Mouse (Mus musculus) megakaryocyte progenitor cell, adult 5-6 weeks (primary cell): ENCODE results near the gene Irf2bp2. TPM values are rescaled to one million over a fixed set of nuclear protein-coding genes. Genes with fewer than 3 reads are reported as not detected.

ENCODE experiments used
- ATAC-seq: replicated peaks from 2 replicates; pipeline ENCODE4 v1.8.0; 2016; ENCODE audit warnings: mild to moderate bottlenecking, moderate TSS enrichment, inconsistent platforms; ENCODE audit not compliant: poor library complexity
- total RNA-seq, 2 experiments: library from RNA; stranded (forward) in 1 of 2; stranded (reverse) in 1 of 2; fragments of 157-497, 149-512 nt in 1 of 2; fragments of 200-1000 nt in 1 of 2; gene quantifications; 2 replicates each; pipeline versions ENCODE4 v1.2.3 to v1.2.4; 2015 to 2017

Gene Irf2bp2
- total RNA-seq, 2 experiments from 2014 or later: 95.7 to 109 TPM

DNA sequence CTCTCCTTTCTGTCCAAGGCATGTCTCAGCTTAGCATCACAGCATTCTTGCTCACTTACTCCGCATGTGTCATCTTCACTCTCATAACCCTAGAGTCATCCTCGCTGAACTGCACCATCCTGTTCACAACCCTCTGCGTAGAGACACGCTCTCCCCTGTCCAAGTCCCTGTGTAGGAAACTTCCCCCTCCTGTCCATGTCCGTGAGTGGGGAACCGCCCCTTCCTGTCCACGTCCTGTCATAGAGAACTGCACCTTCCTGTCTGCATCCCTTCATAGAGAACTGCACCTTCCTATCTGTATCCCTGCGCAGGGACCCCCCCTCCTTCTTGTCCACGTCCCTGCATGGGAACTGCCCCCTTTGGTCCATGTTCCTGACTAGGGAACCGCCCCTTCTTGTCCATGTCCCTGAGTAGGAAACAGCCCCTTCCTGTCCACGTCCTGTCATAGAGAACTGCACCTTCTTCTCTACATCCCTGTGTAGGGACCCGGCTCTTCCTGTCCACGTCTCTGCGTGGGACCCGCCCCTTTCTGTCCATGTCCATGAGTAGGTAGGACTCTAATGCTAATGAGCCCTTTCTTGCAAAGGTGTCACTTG lies 22.6 kb downstream of the Irf2bp2 start:
- peak; percentile 58 for ATAC-seq

DNA sequence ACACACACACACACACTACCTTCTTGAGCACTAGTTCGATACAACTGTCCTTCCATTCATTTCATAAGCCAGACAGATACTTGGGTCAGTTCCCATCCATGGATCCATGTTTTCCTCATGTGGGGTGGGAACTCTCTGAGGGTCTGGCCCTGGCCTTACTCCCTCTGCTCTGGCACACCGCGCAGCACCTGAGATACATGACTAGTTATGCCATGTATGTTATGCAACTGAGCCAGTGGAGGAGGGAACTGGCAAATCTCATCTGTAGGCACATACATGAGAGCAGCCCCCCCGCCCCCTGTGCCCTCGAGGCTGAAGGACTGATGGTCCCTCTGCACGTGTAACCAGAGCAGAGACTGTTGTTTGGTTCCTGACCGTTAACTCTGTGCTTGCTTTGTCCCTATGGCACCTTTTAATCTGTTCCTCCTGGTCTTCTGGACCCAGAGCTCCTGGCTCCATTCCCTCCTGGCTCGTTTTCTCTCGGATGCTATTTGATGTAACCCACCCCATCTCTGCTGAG lies 23.2 kb downstream of the Irf2bp2 start:
- ATAC-seq: no peak

DNA sequence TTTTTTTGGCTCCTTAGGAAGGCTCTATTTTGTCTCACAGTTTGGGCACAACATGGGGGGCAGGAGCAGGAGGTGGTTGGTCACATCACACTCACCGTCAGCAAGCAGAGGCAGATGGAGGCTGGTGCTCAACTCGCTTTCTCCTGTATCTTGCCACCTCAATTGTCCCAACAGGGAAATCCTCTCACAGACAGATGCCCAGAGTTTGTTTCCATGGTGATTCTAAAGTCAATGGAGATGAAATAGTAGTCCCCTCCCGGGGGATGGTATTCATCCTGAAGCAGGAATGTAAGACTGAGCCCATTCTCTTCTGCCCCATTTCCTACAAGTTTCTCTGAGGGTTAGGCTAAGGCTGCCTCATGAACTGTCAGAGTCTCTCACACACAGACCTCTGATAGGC lies 23.7 kb downstream of the Irf2bp2 start:
- no peak for ATAC-seq

DNA sequence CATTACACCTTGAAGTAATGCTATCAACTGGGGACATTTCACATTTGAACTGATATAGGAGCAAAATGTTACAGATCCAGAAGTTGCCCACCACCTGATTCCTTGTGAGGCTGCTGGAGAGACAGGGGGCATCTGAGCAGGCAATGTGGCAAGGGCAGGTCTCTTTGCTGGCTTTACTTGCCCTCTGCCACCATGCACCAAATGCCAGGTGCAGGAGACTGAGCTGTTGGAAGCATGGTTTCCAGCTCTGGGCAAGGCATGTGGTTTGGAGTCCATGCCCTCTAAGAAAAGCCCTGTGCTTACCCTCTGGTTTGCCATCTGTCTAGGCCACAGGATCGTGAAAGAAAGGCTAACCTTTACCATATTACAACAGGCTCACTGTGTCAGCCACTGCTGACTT lies 24.1 kb downstream of the Irf2bp2 start:
- ATAC-seq: no peak

DNA sequence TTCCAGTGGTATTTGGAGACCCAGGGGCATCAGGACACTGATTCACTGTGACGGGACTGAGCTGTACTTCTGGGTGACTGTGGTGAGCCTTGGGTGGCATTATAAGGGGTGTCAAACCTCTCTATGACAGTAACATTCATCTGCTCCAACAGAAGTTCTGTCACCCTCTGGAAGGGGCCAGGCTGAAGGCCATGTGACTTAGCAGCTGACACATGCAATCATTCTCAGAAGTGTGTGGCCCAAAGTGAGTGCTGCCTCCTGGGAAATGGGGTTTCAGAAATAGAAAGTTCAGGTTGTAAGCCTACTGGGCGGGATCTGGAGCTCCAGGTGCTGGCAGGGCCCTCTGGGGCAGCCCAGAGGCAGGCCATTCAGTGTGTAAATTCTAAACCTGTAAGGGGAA lies 26.1 kb downstream of the Irf2bp2 start:
- no peak for ATAC-seq

DNA sequence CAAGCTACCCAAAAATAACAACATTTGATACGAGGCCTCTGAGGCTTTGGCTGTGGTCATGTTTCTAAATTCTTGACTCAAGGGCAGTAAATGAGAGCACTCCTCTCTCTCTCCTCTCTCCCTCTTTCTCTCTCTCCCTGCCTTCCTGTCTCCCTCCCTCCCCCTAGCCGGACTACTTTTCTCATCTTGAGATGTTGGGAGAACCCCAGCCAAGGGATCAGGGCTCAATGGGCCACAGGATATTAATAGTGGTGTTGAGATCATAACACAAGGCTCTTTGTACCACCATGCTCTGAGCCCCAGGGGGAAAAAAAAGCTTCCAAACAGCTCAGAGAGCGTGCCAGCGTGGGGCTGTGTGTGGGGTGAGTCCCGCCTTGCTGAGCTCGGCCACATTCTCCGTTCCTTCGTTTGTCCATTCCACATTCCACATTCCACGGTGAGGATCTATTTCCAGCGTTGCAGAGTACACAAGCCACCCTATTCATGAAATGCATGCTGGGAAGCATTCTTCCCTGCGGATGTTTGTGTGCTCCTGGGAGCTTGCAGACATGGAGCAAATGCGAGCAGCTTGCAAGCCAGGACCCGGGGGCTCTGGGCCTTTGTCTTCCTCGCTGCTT lies 27.2 kb downstream of the Irf2bp2 start:
- ATAC-seq: no peak

DNA sequence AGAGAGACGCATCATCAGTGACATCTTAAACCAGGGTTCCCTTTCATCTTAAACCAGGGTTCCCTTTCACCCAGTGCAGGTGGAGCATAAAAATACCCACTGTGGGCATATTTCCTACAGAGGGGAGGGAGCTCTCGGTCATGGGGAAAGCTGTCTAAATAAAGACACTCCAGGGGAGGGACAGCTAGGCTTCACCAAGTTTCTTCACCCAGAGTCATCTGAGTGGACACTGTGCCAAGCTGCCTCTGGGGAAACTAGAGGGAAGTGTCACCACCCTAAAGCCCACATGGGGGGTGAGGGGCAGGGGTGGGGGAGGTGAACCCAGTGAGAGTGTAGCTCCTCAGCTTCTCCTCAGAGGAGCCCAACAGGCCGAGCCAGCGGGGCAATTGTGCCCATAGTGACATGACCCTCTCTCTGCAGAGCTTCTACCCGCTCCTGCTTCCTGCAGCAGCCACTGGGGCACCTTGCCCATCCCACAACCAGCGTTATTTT lies 27.8 kb downstream of the Irf2bp2 start:
- ATAC-seq: peak; percentile 60

DNA sequence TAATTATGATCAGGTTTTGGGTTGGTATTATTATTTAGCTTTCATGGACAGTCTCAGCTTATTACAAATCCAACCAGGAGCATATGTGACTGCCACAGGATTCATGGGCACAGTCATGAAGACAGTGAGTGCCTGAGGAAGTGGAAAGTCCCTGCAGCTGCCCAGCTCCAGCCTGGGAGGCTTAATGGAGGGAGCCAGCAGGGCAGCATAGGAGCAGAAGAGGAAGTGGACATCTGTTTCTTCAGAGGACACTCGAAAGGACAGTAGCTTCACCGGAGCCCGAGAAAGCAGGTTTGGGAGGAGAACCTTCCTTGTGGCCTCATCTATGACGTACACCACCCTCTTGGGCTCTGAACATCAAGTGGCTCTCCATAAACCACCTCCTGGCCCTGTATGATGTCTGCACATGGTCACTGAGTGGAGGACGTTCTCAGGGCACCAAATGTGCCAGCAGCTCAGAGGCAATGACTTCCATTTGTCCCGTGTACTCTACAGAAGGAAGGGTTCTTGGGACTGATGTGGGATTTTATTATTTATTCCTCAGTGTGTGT lies 28.5 kb downstream of the Irf2bp2 start:
- peak; percentile 63 for ATAC-seq

DNA sequence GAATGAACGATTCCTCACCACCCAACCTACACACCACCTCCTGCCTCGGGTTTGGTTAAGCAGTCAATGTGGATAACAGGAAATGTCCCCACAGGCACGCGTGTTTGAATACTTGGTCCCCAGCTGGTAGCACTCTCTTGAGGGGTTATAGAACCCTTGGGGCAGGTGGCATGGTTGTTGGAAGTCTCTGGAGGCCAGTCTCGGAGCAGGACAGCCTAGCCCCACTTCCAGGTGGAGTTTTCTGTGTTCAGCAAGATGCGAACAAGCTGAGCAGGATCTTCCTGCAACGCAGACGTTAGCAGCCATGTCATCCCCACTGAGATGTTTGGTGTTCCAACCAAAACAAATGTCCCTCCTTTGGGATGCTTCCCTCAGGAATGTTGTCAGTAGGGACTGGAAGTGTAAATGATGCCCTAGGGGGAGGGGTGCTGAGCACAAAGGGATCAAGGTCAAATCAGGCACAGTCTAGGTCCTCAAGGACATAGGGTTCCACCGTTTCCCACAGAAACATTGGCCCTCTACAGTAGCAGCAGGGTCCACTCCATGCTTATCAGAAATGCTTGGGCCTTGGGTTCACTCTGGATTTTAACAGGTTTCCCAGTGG lies 29.1 kb downstream of the Irf2bp2 start:
- no peak for ATAC-seq

DNA sequence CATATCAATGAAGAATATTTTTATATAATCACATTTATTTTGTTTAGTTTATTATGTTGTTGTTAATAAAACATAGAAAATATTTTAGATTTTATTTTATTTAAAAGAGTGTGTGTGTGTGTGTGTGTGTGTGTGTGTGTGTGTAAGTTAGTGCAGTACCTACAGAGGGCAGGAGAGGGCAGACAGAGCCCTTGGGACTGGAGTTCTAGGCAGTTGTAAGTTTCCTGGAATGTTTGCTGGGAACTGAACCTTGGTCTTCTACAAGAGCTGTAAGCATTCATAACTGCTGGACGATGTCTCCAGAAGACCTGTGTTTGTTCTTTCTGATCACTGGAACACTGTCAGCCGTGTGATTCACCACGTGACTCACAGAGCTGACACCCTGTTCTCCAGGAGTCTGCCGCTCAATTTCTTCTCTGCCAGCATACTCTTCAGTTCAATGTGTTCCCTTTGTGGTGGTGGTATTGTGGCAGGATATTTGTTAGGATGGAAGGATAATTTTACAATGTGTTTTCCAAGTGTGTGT lies 32.4 kb downstream of the Irf2bp2 start:
- ATAC-seq: no peak

DNA sequence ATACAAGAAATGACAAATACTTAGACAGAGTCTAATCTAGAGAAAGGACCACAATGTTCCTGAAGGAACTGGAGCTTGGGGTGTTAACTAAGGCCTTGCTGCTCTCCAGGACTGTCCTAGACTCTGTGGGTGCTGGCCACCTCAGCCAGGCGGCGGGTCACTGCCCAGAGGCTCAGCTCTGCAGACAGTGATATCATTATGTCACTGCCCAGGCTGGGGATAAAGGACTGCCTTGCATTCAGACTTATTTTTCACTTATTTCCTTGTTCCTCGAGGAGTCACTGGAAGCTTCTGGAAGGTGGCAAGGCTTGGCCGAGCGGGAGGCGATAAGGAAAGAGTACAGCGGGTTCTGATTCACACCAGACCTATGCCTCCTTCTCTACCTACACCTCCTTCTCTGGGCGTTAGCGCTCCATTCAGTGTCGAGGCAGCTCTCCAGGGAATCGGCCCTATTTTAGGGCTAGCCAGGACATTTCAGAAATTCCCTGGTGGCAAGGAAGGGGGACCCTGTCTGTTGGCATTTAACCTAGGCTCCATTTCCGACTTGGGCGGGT lies 35.3 kb downstream of the Irf2bp2 start:
- no peak for ATAC-seq

DNA sequence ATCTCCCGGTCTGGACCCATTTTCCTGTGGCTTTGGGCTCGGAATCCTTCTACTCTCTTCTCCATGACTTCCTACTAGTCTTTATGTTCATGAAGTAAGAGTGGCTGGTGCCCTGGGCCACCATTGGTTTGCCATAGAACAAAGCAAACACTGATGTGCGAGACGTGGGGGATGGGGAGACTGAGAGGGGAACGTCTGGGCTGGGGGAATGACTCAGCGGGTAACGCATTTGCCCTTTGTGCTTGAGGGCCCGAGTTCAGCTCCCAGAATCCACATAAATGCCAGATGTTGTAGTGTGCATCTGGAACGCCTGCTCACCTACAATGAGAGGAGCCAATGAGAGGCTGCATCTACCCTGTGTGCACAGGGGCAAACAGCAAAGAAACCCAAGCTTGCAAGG lies 36.4 kb downstream of the Irf2bp2 start:
- ATAC-seq: peak; percentile 52

DNA sequence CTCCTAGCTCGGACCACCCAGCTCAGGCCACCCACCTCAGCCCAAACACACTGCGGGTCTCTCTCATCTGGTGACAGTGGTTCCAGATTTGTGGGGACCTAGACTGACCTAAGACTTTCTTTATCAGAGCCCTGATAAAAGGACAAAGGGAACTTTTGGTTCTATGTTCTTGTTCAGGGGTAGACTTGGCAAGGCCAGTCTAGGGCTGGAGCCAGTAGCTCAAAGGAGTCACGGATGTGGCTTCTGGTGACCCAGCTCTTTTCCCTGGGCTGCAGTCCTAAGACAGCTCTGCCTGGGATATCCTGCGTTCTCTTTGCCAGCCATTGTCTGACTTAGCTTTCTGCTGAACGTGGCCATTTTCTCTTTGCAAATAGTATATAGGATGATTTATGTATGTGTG lies 37.1 kb downstream of the Irf2bp2 start:
- ATAC-seq: no peak

DNA sequence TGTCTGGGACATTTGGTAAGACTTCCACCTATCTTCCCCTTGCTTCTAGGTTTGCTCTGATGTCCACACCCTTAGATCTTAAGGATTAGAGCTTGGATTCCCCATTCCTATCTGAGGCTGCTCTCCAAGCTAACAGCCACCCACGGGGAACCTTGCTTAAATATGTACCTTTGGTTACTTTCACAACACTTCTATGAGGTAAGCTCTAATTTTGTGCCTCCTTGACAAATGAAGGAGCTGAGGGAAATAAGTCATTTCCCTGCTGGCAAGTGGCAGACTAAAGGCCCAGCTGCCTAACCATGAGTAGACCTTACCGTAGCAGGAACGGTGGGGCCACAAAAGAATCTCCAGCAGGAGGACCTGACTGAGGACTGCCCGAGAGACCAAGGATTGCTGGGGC lies 39.0 kb downstream of the Irf2bp2 start:
- no peak for ATAC-seq

DNA sequence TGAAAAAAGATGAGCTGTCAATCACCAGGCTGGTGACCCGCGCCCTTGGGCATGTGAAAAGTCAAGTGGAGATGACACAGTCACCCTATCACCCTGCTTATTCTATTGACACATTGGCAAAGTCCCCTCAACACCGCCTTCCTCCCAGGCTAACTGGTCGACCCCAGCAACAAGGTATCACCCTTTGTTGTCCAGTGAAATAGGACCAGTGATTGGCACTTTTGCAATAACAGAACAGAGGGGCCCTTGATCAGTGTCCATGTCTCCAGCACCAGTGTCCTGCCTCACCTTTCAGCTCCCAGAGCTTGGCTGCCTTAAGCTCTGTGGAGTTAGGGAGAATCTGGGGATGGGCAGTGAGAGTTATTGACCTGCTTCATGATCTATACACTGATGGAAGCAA lies 41.9 kb downstream of the Irf2bp2 start:
- no peak for ATAC-seq

DNA sequence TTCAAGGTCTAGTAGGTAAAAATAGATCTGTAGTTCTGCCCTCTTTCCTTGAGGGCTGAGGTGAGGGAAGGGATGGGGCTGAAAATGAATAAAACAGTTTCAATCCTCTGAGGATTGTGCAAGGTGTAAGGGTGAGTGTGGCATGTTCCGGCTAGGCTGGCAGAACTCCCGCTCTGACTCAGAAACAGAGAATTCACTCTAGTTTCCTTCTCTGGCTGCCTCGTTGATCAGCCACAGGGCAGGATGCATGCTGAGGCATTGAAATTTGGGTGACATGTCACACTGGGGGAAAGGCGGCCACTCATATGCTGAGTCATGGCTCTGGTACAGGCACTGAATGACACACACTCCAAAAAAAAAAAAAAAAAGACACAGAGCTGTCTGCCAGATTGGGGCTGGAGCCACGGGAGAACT lies 42.8 kb downstream of the Irf2bp2 start:
- peak; percentile 87 for ATAC-seq

DNA sequence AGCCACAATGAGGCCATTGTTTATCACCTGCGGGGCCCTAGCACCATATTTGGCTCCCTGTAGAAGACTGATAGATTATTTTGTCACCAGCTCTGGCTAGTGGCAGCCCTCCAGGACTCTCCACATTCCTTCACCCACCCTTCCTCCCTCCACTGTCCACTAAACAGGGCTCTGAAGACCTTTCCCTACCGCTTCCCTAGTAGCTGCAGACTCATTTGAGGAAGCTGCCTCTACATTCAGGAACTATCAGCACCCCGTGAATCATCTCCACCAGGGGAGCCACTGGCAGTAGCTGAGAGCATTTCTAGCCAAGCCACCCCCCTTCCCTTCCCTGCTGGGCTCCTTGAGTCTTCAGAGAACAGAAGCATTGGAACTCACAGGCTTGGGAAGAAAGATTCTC lies 45.9 kb downstream of the Irf2bp2 start:
- ATAC-seq: peak; percentile 72

DNA sequence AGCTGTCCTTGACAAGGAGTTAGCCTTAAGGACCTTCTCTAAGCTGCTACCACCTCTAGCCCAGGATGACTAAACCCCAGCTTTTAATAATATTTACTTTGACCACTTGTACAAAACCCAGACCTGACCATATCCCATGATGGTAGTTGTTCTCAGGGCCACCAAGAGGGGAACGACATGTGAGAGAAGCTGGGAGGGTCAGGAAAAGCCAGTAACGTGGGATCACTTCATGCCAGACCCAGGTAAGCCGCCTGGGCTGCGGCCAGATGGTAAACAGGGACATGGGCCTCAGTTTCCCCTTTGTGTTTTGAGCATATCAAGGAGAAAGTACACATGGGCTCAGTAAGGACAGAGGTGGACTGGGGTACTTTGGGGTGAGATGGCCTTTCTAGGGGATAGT lies 46.4 kb downstream of the Irf2bp2 start:
- no peak for ATAC-seq

DNA sequence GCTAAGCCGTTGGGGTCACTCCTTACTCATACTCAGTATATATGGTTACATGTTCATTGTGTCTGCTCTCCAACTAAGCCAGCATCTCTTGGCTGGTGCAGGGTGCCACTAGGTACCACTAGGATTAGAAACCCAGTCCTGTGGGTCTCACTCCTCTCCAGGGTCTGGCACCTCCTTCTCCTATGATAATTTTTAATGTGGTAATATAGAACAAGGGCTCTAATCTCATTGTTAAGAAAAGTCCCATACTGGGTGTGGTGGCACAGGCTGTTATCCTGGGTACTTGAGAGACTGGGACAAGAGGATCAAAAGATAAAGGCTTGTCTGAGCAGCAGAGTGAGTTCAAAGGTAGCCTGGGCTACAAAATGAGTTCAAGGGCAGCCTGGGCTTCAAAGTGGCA lies 47.3 kb downstream of the Irf2bp2 start:
- no peak for ATAC-seq

DNA sequence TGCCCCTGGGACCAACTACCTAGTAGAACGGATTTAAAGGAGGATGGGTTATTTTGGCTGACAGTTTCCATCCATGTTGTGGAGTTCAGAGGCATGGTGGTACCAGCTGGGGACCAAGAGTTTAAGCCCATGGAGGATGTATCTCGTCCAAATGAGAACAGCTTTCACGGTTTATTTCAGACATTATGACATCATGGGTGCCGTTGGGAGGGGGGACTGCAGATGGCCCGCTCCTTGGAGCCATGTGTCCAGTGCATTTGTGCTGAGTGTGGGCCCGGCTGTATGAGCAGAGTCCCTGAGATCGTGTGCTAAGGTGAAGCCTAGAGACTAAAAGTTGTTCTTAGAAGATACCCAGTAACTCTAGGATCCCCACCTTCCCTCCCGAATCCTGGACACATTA lies 50.4 kb downstream of the Irf2bp2 start:
- no peak for ATAC-seq

DNA sequence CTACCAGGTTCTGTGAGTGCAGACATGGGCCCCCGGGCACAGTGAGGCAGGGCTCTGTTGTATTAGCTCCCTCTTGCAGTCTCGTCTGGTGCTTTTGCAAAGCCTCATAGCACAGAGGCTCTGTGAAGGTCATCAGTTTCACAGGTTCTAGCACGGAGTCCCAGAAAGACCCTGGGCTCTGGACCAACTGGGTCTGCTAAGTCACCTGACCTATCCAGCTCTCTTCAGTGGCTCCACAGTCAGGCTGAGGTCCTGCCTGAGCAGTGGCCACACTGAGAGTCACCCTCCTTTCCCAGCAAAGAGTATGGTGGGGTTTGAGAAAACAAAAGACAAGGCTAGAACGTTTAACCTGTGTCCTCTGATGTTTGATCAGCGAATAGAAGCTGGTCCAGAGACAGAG lies 51.0 kb downstream of the Irf2bp2 start:
- no peak for ATAC-seq
